Mouse (Mus musculus): ENCODE measurements around the gene Synj1. TPM values are rescaled to one million over a fixed set of nuclear protein-coding genes. Genes with fewer than 3 reads are reported as not detected.

The Synj1 gene
- polyA plus RNA-seq, 1 experiment from 2014 or later, result 13.5 TPM

- 90% methylated on average over 10 of the region's 10 CpGs for WGBS
- no peak overlapping the region for H3K9ac ChIP-seq
- 0 out of 2 replicates have a peak, but pooled peaks cover 4% of the 10 kb centered on the region for H3K4me1 ChIP-seq
- H3K36me3 ChIP-seq, result peaks cover 73% of the 10 kb centered on the region
- H3K27me3 ChIP-seq, result no peaks in the 10 kb centered on the region
- no peak for ATAC-seq (ENCODE audit: insufficient number of reproducible peaks, low FRiP score, low TSS enrichment, low read depth)
- H3K4me2 ChIP-seq (replicated peaks), result no peak overlapping the region
- no peak overlapping the region for H3K27ac ChIP-seq (replicated peaks)
- no peaks in the 10 kb centered on the region for H3K9me3 ChIP-seq (replicated peaks)
- H3K4me3 ChIP-seq (replicated peaks), result no peak overlapping the region
Observed at GRCm38 (mm10) chr16:91035866-91036265, 24.8 kb upstream of the Synj1 start.

GRCm38 (mm10) chr16:91030751-91031150, 19.6 kb upstream of the Synj1 start:
- no peak for ATAC-seq (ENCODE audit: insufficient number of reproducible peaks, low FRiP score, low TSS enrichment, low read depth)
- 93% methylated on average over 4 of the region's 4 CpGs for WGBS
- Histone ChIP-seq H3K9ac (no peak overlapping the region), H3K36me3 (peaks cover 82% of the 10 kb centered on the region), H3K9me3 (replicated peaks) (no peaks in the 10 kb centered on the region), H3K4me2 (replicated peaks) (no peak overlapping the region), H3K4me1 (no peaks in the 10 kb centered on the region), H3K4me3 (replicated peaks) (no peak overlapping the region), H3K27me3 (no peaks in the 10 kb centered on the region), H3K27ac (replicated peaks) (no peak overlapping the region)

- Histone ChIP-seq H3K36me3 (peaks cover 84% of the 10 kb centered on the region), H3K4me1 (no peaks in the 10 kb centered on the region), H3K9me3 (replicated peaks) (no peaks in the 10 kb centered on the region), H3K4me2 (replicated peaks) (no peak overlapping the region), H3K27me3 (no peaks in the 10 kb centered on the region), H3K9ac (no peak overlapping the region), H3K4me3 (replicated peaks) (no peak overlapping the region), H3K27ac (replicated peaks) (no peak overlapping the region)
- WGBS, result 96% methylated on average over 2 of the region's 2 CpGs
- no peak for ATAC-seq (ENCODE audit: insufficient number of reproducible peaks, low FRiP score, low TSS enrichment, low read depth)
Observed at GRCm38 (mm10) chr16:91029901-91030300, 18.8 kb upstream of the Synj1 start.

- H3K27me3 ChIP-seq, result no peaks in the 10 kb centered on the region
- 91% methylated on average over 8 of the region's 8 CpGs for WGBS
- H3K36me3 ChIP-seq, result peaks cover 85% of the 10 kb centered on the region
- H3K9me3 ChIP-seq (replicated peaks), result no peaks in the 10 kb centered on the region
- H3K27ac ChIP-seq (replicated peaks), result no peak overlapping the region
- no peaks in the 10 kb centered on the region for H3K4me1 ChIP-seq
- H3K4me2 ChIP-seq (replicated peaks), result no peak overlapping the region
- H3K9ac ChIP-seq, result no peak overlapping the region
- no peak overlapping the region for H3K4me3 ChIP-seq (replicated peaks)
- no peak for ATAC-seq (ENCODE audit: insufficient number of reproducible peaks, low FRiP score, low TSS enrichment, low read depth)
Observed at GRCm38 (mm10) chr16:91029161-91029743, 18.1 kb upstream of the Synj1 start.

- Histone ChIP-seq H3K27ac (replicated peaks) (no peak overlapping the region), H3K9ac (no peak overlapping the region), H3K36me3 (peaks cover 87% of the 10 kb centered on the region), H3K27me3 (no peaks in the 10 kb centered on the region), H3K9me3 (replicated peaks) (no peaks in the 10 kb centered on the region), H3K4me3 (replicated peaks) (no peak overlapping the region), H3K4me2 (replicated peaks) (no peak overlapping the region), H3K4me1 (no peaks in the 10 kb centered on the region)
- WGBS, result 86% methylated on average over 4 of the region's 4 CpGs
- no peak for ATAC-seq (ENCODE audit: insufficient number of reproducible peaks, low FRiP score, low TSS enrichment, low read depth)
Observed at GRCm38 (mm10) chr16:91026290-91026689, 15.2 kb upstream of the Synj1 start.

- no peak for ATAC-seq (ENCODE audit: insufficient number of reproducible peaks, low FRiP score, low TSS enrichment, low read depth)
- Histone ChIP-seq H3K27me3 (no peaks in the 10 kb centered on the region), H3K4me2 (replicated peaks) (no peak overlapping the region), H3K9me3 (replicated peaks) (no peaks in the 10 kb centered on the region), H3K27ac (replicated peaks) (no peak overlapping the region), H3K4me1 (no peaks in the 10 kb centered on the region), H3K36me3 (peaks cover 95% of the 10 kb centered on the region), H3K4me3 (replicated peaks) (no peak overlapping the region), H3K9ac (no peak overlapping the region)
- 79% methylated on average over 1 of the region's 1 CpGs for whole genome bisulfite sequencing
Observed at GRCm38 (mm10) chr16:91023384-91023783, 12.3 kb upstream of the Synj1 start.

GRCm38 (mm10) chr16:91020842-91021483, 9.9 kb upstream of the Synj1 start:
- H3K9me3 ChIP-seq (replicated peaks), result no peaks in the 10 kb centered on the region
- H3K27ac ChIP-seq (replicated peaks), result no peak overlapping the region
- no peak overlapping the region for H3K9ac ChIP-seq
- no peaks in the 10 kb centered on the region for H3K4me1 ChIP-seq
- H3K27me3 ChIP-seq, result no peaks in the 10 kb centered on the region
- H3K4me2 ChIP-seq (replicated peaks), result no peak overlapping the region
- H3K4me3 ChIP-seq (replicated peaks), result no peak overlapping the region
- ATAC-seq (ENCODE audit: insufficient number of reproducible peaks, low FRiP score, low TSS enrichment, low read depth), result no peak
- peaks cover 89% of the 10 kb centered on the region for H3K36me3 ChIP-seq
- WGBS, result 91% methylated on average over 10 of the region's 10 CpGs

GRCm38 (mm10) chr16:91019476-91019875, 8.4 kb upstream of the Synj1 start:
- 89% methylated on average over 4 of the region's 4 CpGs for WGBS

GRCm38 (mm10) chr16:91015761-91016160, 4.7 kb upstream of the Synj1 start:
- no peak for ATAC-seq (ENCODE audit: insufficient number of reproducible peaks, low FRiP score, low TSS enrichment, low read depth)
- Histone ChIP-seq H3K4me2 (replicated peaks) (no peak overlapping the region), H3K9ac (no peak overlapping the region), H3K9me3 (replicated peaks) (no peaks in the 10 kb centered on the region), H3K27me3 (no peaks in the 10 kb centered on the region), H3K4me3 (replicated peaks) (no peak overlapping the region), H3K36me3 (peaks cover 58% of the 10 kb centered on the region), H3K27ac (replicated peaks) (no peak overlapping the region), H3K4me1 (peaks cover 10% of the 10 kb centered on the region)
- WGBS, result 83% methylated on average over 4 of the region's 4 CpGs

More at GRCm38 (mm10) chr16:91019476-91019875, 8.4 kb upstream of the Synj1 start:
- H3K4me1 ChIP-seq, result no peaks in the 10 kb centered on the region
- no peak overlapping the region for H3K4me2 ChIP-seq (replicated peaks)
- H3K9ac ChIP-seq, result no peak overlapping the region
- H3K36me3 ChIP-seq, result peaks cover 87% of the 10 kb centered on the region
- no peak for ATAC-seq (ENCODE audit: insufficient number of reproducible peaks, low FRiP score, low TSS enrichment, low read depth)
- H3K27ac ChIP-seq (replicated peaks), result no peak overlapping the region
- no peak overlapping the region for H3K4me3 ChIP-seq (replicated peaks)
- H3K27me3 ChIP-seq, result no peaks in the 10 kb centered on the region
- H3K9me3 ChIP-seq (replicated peaks), result no peaks in the 10 kb centered on the region

- ATAC-seq (ENCODE audit: insufficient number of reproducible peaks, low FRiP score, low TSS enrichment, low read depth), result no peak
- H3K9me3 ChIP-seq (replicated peaks), result no peaks in the 10 kb centered on the region
- peak overlapping the region; percentile 94 for H3K4me3 ChIP-seq (replicated peaks)
- peak overlapping the region; percentile 93 for H3K27ac ChIP-seq (replicated peaks)
- peak overlapping the region; percentile 73 for H3K4me2 ChIP-seq (replicated peaks)
- H3K4me1 ChIP-seq, result peaks cover 17% of the 10 kb centered on the region
- 28% methylated on average over 3 of the region's 3 CpGs for WGBS
- H3K27me3 ChIP-seq, result no peaks in the 10 kb centered on the region
- peak overlapping the region; percentile 72; the same call in 1 of the 2 replicates for H3K9ac ChIP-seq
- H3K36me3 ChIP-seq, result peaks cover 21% of the 10 kb centered on the region
Observed at GRCm38 (mm10) chr16:91011847-91012246, 739 bp upstream of the Synj1 start.

GRCm38 (mm10) chr16:91010581-91011020, 507 bp downstream of the Synj1 start:
- Histone ChIP-seq H3K9ac (peak overlapping the region; percentile 72), H3K36me3 (peaks cover 13% of the 10 kb centered on the region), H3K27ac (replicated peaks) (peak overlapping the region; percentile 93), H3K4me2 (replicated peaks) (peak overlapping the region; percentile 73), H3K9me3 (replicated peaks) (no peaks in the 10 kb centered on the region), H3K4me1 (peaks cover 17% of the 10 kb centered on the region), H3K4me3 (replicated peaks) (peak overlapping the region; percentile 94), H3K27me3 (no peaks in the 10 kb centered on the region)
- ATAC-seq (ENCODE audit: insufficient number of reproducible peaks, low FRiP score, low TSS enrichment, low read depth), result peak; percentile 37
- under 1% methylated on average over 39 of the region's 42 CpGs for WGBS
